Mouse (Mus musculus) 416B (cell line): ENCODE measurements at regions not wholly inside any gene's neighbourhood (a gene's known extent, or its start where the extent isn't known, plus 50 kb on each side); places are given as distances from the start of the nearest gene placed in this dataset.

Experiments used
- DNase-seq: peaks from one replicate; pipeline ENCODE4 v3.0.0; 2011; ENCODE audit warnings: low read depth

DNA sequence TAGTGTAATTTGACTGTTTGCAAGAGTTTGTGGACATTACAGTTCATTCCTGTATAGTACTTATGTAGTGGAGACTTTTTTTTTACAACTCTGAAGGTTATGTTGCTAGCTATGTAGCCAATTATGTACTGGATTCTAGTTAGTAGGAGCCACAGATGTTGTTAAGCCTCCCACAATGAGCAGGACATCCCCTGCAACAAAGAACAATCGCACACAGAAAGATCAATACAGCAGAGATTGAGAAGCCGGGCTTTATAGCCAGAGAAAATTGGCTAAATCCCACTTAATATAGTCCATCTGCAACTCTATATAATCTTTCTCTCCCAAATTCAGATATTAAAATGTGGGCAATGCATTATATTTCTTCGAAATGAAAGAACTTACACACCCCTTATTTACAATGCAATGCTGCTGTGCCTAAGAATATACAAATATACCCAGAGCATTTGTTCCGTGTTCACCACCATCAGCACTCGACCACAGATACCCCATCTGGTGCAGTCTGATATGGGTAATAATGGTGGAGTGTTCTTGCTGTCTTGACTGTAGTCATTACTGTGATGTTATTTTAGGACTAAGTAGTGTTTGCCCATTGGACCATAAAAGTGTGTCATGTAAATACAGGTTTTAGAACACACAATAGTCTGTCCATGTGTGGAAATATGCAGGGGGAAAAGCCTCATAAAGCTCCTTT is 1351.9 kb upstream of the Zeb2 start:
- DNase-seq = no peak

- peak; percentile 16 for DNase-seq
Measured at GRCm38 (mm10) chr2:46465389-46465788, 1348.2 kb upstream of the Zeb2 start.

GRCm38 (mm10) chr2:46464913-46465312 is 1347.7 kb upstream of the Zeb2 start:
- no peak for DNase-seq

DNA sequence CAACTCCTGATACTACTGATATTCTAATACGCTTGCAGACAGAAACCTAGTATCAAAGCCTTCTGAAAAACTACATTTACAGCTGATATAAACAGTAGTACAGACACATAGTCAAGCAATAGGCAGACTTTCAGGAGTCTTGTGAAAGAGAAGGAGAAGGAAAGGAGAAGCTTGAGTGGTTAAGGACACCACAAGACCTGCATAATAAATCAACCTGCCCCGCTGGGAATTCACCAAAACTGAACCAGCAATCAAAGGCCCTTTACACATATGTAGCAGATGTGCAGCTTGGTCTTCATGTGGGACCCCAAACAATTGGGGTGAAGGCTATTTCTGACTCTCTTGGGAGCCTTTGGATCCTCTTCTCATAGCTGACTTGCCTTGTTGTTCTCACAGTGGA is 1345.5 kb upstream of the Zeb2 start:
- no peak for DNase-seq

DNA sequence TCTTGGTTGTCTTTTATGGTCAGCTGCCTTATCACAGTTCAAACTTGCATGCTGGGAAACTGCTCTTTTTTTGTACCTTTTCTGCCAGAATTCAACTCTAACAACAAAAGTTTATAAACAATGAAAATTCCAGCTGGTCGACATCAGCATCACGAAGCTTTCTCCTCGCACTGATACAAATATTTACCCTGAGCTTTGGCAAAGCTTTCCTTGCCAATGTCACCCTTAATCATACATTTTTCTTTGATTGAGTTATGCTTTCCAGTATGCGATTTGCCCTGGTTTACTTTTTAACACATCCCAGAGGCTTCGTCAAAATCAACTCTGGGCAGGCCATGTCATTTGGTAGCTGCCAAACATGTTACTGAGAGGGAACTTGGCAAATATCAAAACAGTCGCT is 1333.5 kb upstream of the Zeb2 start:
- DNase-seq = no peak

GRCm38 (mm10) chr2:46445306-46445705 is 1328.1 kb upstream of the Zeb2 start:
- DNase-seq = no peak

GRCm38 (mm10) chr2:46443686-46444180 is 1326.5 kb upstream of the Zeb2 start:
- peak; percentile 92 for DNase-seq

- peak; percentile 88 for DNase-seq
Measured at GRCm38 (mm10) chr2:46443061-46443685, 1326.0 kb upstream of the Zeb2 start.

- DNase-seq = no peak
Measured at GRCm38 (mm10) chr2:46442576-46442975, 1325.4 kb upstream of the Zeb2 start.

DNA sequence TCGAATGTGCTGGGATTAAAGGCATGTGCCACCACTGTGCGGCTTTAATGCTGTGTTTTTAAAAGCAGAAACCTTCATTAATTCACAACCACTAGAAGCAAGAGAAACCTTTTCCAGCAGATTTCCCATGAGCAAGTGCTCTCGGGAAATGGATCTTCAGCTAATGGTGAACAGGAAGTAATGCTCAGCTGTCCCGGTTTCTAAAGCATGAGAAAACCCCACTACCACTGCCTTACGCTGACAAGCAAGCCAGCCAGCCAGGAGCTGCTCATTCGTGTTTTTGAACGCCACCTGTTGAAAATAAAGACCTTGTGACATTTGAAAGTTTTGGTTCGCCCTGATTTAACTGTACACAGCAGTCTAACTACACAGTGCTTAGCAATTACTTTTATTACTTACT is 1324.7 kb upstream of the Zeb2 start:
- DNase-seq = no peak

GRCm38 (mm10) chr2:46441348-46441747 is 1324.2 kb upstream of the Zeb2 start:
- DNase-seq = no peak

GRCm38 (mm10) chr2:46440038-46440437 is 1322.8 kb upstream of the Zeb2 start:
- no peak for DNase-seq

DNA sequence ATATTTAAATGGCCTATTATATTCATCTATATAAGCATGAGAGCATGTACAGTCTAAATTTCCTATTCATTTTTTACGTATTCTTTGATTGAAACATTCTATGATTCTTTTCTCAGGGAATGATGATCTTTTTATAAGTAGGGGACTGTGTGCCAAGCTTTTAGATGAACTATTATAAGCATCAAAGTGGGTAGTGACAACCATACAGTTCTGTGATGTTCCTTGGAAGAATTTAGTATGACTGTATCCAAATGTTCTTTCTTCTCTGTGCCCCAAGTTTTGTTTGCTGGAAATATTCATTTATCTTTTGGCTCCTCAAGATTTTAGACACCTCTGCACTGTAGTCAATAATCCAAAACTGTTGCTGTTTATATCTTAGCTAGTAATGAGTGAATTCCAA is 1301.1 kb upstream of the Zeb2 start:
- no peak for DNase-seq

- peak; percentile 44 for DNase-seq
Measured at GRCm38 (mm10) chr2:46402373-46403114, 1285.3 kb upstream of the Zeb2 start.

DNA sequence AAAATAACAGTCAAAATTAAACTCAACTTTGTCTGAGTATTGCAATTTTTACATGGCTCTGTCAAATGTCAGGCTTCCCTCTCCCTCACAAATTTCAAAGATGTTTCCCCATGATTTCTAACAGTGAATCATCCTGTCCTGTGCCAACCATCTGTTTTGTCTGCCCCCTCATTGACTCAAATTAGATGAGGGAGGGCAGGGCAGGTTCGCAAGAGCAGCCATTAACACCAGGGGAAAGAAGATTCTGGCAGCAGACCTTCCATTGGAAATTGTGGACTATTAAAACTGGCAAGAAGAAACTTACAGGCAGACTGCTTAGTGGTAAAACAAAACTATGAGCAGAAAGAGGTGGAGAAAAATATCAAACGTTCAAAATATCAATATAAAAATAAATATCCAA is 1277.0 kb upstream of the Zeb2 start:
- peak; percentile 23 for DNase-seq

DNA sequence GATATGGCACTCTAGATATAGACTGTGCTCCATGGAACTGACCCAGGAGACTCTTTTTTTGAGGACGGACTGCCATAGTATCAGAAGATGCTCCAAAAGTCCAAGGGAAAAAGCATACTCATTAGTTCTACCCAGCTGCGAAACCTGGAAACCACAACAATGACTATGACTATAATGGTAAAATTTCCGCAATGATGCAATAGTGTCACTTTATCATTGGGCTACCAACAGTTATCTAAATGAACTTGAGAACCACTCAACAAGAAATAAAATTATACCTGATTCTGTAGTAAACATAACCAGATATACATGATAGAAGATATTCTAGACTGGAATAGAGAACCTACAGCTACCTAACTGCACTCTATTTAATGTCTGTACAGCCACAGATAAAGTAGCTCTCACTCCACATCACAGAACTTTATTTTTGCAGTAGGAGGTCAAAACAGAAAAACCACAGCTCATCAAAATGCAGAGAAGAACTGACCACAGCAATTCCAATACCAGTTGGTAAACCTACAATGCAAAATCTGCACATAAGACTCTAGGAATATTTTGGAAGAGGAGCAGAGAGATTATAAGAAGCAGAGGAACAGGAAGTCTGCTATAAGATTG is 1255.8 kb upstream of the Zeb2 start:
- peak; percentile 89 for DNase-seq

GRCm38 (mm10) chr2:46371755-46372154 is 1254.6 kb upstream of the Zeb2 start:
- DNase-seq = peak; percentile 76

DNA sequence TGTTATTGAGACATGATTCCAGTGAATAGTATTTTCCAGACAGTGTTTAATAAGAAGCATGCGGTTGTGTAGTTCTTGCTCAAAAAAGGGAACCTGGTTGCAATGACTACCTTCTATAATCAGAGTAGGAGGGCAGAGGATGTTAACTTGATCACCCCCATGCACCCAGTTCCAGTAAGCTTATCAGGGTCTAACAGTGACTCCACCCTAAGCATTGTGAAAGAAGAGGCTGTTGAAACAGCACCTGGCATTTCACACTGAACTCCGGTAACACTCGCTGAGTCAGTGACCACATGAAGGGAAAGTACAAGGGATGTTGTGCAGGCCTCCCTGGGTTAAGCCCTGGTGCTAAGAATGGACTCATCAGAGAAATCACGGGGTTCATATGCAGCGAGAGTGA is 1253.8 kb upstream of the Zeb2 start:
- DNase-seq = peak; percentile 100

- DNase-seq = no peak
Measured at GRCm38 (mm10) chr2:46368882-46369281, 1251.7 kb upstream of the Zeb2 start.

DNA sequence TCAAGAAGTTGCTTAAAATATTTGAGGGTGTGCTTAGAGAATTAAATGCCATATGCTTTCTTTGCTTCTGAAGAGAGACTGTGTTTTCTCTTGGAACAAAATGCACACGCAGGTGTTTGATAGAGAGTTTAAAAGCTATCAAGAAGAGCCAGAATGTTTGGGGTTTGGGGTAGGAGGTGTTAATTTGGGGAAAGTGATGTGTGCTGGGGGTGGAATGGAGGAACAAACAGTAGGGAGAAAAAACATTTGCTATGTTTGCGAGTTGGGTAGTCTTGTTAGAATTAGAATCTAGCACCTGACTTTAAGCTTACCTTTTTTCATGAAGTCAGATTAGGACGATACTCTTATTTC is 1248.9 kb upstream of the Zeb2 start:
- no peak for DNase-seq

DNA sequence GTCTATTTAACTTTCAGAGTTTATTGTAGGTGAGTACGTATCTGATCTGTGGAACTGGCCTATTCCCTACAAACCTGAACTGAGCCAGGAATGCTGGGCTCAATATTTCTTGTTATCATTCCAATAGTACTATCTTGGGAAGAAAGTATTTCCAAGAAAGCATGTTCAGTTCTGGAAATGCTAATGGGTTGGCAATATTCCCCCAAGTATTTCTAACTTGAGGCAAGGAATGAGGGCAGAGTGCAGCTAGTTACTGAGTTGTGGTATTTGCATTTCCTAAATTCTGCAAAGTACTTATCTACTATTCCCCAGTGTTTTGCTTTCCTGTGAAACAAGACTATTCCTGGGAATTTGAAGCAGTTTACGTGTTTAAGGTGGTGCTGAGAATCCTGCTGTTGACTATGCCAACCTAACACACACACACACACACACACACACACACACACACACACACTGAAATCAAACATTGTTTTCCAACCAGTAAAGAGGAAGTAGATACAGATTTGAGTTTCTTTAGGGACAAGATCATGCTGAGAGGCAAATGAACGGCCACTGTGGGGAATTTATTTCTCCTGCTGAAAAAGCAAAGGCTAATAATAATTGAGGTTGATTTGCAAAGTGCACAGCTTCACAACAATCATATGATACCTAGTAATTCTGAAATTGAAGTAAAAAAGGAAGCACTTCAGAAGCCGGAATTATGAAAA is 1248.4 kb upstream of the Zeb2 start:
- DNase-seq = peak; percentile 28
